Mouse (Mus musculus) neural tube, embryonic 13.5 days (tissue): ENCODE data around the gene Myo18b. TPM values are rescaled to one million over a fixed set of nuclear protein-coding genes. Genes with fewer than 3 reads are reported as not detected.

Experiments
- ATAC-seq: fragments of 200-750 bp; cut with Nextera tagmentation; 2 replicates; pipeline ENCODE4 v1.8.0; 2017; ENCODE audit warnings: low read depth, mild to moderate bottlenecking, moderate TSS enrichment, moderate library complexity
- H3K27ac ChIP-seq: fragments of 300-500 bp; sonication (generic); replicated peaks from 2 replicates; pipeline ENCODE4 v1.5.1; 2015; ENCODE audit warnings: moderate library complexity, mild to moderate bottlenecking, inconsistent platforms
- H3K27me3 ChIP-seq: fragments of 300-500 bp; sonication (generic); 2 replicates; pipeline ENCODE4 v1.6.1; 2015; ENCODE audit warnings: mild to moderate bottlenecking, inconsistent platforms
- H3K36me3 ChIP-seq: fragments of 300-500 bp; sonication (generic); 2 replicates; pipeline ENCODE4 v1.6.1; 2015; ENCODE audit warnings: mild to moderate bottlenecking, inconsistent platforms
- H3K4me1 ChIP-seq: fragments of 300-500 bp; sonication (generic); replicated peaks from 2 replicates; pipeline ENCODE4 v1.6.1; 2015; ENCODE audit warnings: inconsistent platforms
- H3K4me2 ChIP-seq: fragments of 300-500 bp; sonication (generic); 2 replicates; pipeline ENCODE4 v1.6.1; 2015; ENCODE audit warnings: inconsistent platforms, mild to moderate bottlenecking, moderate library complexity
- H3K4me3 ChIP-seq: fragments of 300-500 bp; sonication (generic); 2 replicates; pipeline ENCODE4 v1.5.1; 2015; ENCODE audit warnings: mild to moderate bottlenecking, inconsistent platforms
- H3K9ac ChIP-seq: fragments of 300-500 bp; sonication (generic); 2 replicates; pipeline ENCODE4 v1.6.1; 2015; ENCODE audit warnings: moderate library complexity, mild to moderate bottlenecking, inconsistent platforms
- H3K9me3 ChIP-seq: fragments of 300-500 bp; sonication (generic); 2 replicates; pipeline ENCODE4 v1.6.1; 2016; ENCODE audit warnings: inconsistent platforms
- WGBS: fragments of 180-500 bp; shearing (Covaris S2); methylation state at CpG from one replicate; pipeline ENCODE4 v1.1.7; 2015; 5-methylcytosine and 5-hydroxymethylcytosine counted together
- polyA plus RNA-seq: library from polyadenylated mRNA; unstranded; fragments of >200 nt; fragmentation: Nextera tagmentation; extraction: Ambion mirVana; gene quantifications from 2 replicates; pipeline ENCODE4 v1.2.1, GENCODE M21; 2015

Gene Myo18b
- polyA plus RNA-seq, 1 experiment from 2014 or later = 1.4 TPM

GRCm38 (mm10) chr5:112842696-112843095, 53.5 kb downstream of the Myo18b start:
- Histone ChIP-seq H3K36me3 (no peaks in the 10 kb centered on the region), H3K4me3 (no peak overlapping the region), H3K4me2 (no peak overlapping the region), H3K27ac (peak overlapping the region; percentile 77; the same call in 1 of the 2 replicates), H3K9ac (no peak overlapping the region), H3K4me1 (peaks cover 30% of the 10 kb centered on the region), H3K27me3 (peaks cover 11% of the 10 kb centered on the region), H3K9me3 (no peaks in the 10 kb centered on the region)
- no peak for ATAC-seq
- WGBS = 92% methylated on average over 5 of the region's 5 CpGs

GRCm38 (mm10) chr5:112841850-112842249, 54.3 kb downstream of the Myo18b start:
- Histone ChIP-seq H3K4me3 (no peak overlapping the region), H3K36me3 (no peaks in the 10 kb centered on the region), H3K27ac (no peak overlapping the region), H3K4me2 (no peak overlapping the region), H3K4me1 (peaks cover 23% of the 10 kb centered on the region), H3K9ac (no peak overlapping the region), H3K27me3 (peaks cover 6% of the 10 kb centered on the region; the same call in 1 of the 2 replicates), H3K9me3 (no peaks in the 10 kb centered on the region)
- no peak for ATAC-seq
- 56% methylated on average over 6 of the region's 6 CpGs for WGBS

- Histone ChIP-seq H3K4me3 (no peak overlapping the region), H3K4me2 (no peak overlapping the region), H3K9ac (no peak overlapping the region), H3K4me1 (peaks cover 13% of the 10 kb centered on the region), H3K9me3 (no peaks in the 10 kb centered on the region), H3K36me3 (no peaks in the 10 kb centered on the region), H3K27me3 (0 out of 2 replicates have a peak, but pooled peaks cover 3% of the 10 kb centered on the region), H3K27ac (no peak overlapping the region)
- ATAC-seq = no peak
Measured at GRCm38 (mm10) chr5:112834896-112835295, 61.3 kb downstream of the Myo18b start.

- no peak overlapping the region for H3K9ac ChIP-seq
Measured at GRCm38 (mm10) chr5:112833866-112834265, 62.3 kb downstream of the Myo18b start.

GRCm38 (mm10) chr5:112825091-112825794, 70.9 kb downstream of the Myo18b start:
- no peaks in the 10 kb centered on the region for H3K9me3 ChIP-seq

More at GRCm38 (mm10) chr5:112833866-112834265, 62.3 kb downstream of the Myo18b start:
- Histone ChIP-seq H3K27ac (peak overlapping the region; percentile 65), H3K4me2 (no peak overlapping the region), H3K36me3 (no peaks in the 10 kb centered on the region), H3K9me3 (no peaks in the 10 kb centered on the region), H3K27me3 (no peaks in the 10 kb centered on the region), H3K4me1 (peaks cover 13% of the 10 kb centered on the region), H3K4me3 (no peak overlapping the region)
- WGBS = 50% methylated on average over 11 of the region's 11 CpGs
- no peak for ATAC-seq

GRCm38 (mm10) chr5:112824376-112824775, 71.8 kb downstream of the Myo18b start:
- H3K9me3 ChIP-seq = no peaks in the 10 kb centered on the region
- no peak overlapping the region for H3K27ac ChIP-seq
- peaks cover 20% of the 10 kb centered on the region for H3K4me1 ChIP-seq
- H3K9ac ChIP-seq = no peak overlapping the region
- H3K4me3 ChIP-seq = no peak overlapping the region
- H3K4me2 ChIP-seq = no peak overlapping the region
- peaks cover 15% of the 10 kb centered on the region; the same call in 1 of the 2 replicates for H3K27me3 ChIP-seq
- no peaks in the 10 kb centered on the region for H3K36me3 ChIP-seq
- ATAC-seq = no peak
- WGBS = 39% methylated on average over 13 of the region's 13 CpGs

More at GRCm38 (mm10) chr5:112825091-112825794, 70.9 kb downstream of the Myo18b start:
- H3K9ac ChIP-seq = no peak overlapping the region
- peak overlapping the region; percentile 79 for H3K27ac ChIP-seq
- peak; percentile 66; the same call in 1 of the 2 replicates for ATAC-seq
- H3K4me2 ChIP-seq = no peak overlapping the region
- peaks cover 12% of the 10 kb centered on the region; the same call in 1 of the 2 replicates for H3K27me3 ChIP-seq
- H3K36me3 ChIP-seq = no peaks in the 10 kb centered on the region
- 42% methylated on average over 12 of the region's 12 CpGs for WGBS
- peaks cover 20% of the 10 kb centered on the region for H3K4me1 ChIP-seq
- H3K4me3 ChIP-seq = no peak overlapping the region

GRCm38 (mm10) chr5:112822426-112822825, 73.7 kb downstream of the Myo18b start:
- 57% methylated on average over 3 of the region's 3 CpGs for WGBS
- H3K36me3 ChIP-seq = no peaks in the 10 kb centered on the region
- no peak overlapping the region for H3K9ac ChIP-seq
- no peaks in the 10 kb centered on the region for H3K9me3 ChIP-seq
- peaks cover 23% of the 10 kb centered on the region; the same call in 1 of the 2 replicates for H3K27me3 ChIP-seq
- ATAC-seq = no peak
- H3K27ac ChIP-seq = no peak overlapping the region
- no peak overlapping the region for H3K4me3 ChIP-seq
- H3K4me1 ChIP-seq = peaks cover 20% of the 10 kb centered on the region
- no peak overlapping the region for H3K4me2 ChIP-seq

GRCm38 (mm10) chr5:112815051-112815450, 81.1 kb downstream of the Myo18b start:
- H3K4me2 ChIP-seq = no peak overlapping the region
- no peak overlapping the region for H3K9ac ChIP-seq
- peaks cover 10% of the 10 kb centered on the region for H3K4me1 ChIP-seq
- H3K27ac ChIP-seq = peak overlapping the region; percentile 61; the same call in 1 of the 2 replicates
- H3K4me3 ChIP-seq = no peak overlapping the region
- no peaks in the 10 kb centered on the region for H3K9me3 ChIP-seq
- H3K27me3 ChIP-seq = peaks cover 17% of the 10 kb centered on the region
- ATAC-seq = no peak
- no peaks in the 10 kb centered on the region for H3K36me3 ChIP-seq
- 70% methylated on average over 7 of the region's 7 CpGs for WGBS

GRCm38 (mm10) chr5:112807629-112808028, 88.5 kb downstream of the Myo18b start:
- ATAC-seq = no peak
- WGBS = 88% methylated on average over 4 of the region's 4 CpGs

GRCm38 (mm10) chr5:112796086-112796485, 100.1 kb downstream of the Myo18b start:
- no peaks in the 10 kb centered on the region for H3K36me3 ChIP-seq
- WGBS = 37% methylated on average over 7 of the region's 7 CpGs
- ATAC-seq = 0 out of 2 replicates have a peak, but pooled peaks have one; percentile 32
- H3K4me3 ChIP-seq = no peak overlapping the region
- peaks cover 16% of the 10 kb centered on the region for H3K4me1 ChIP-seq
- no peak overlapping the region for H3K9ac ChIP-seq
- no peaks in the 10 kb centered on the region for H3K9me3 ChIP-seq
- peaks cover 8% of the 10 kb centered on the region for H3K27me3 ChIP-seq
- peak overlapping the region; percentile 23; the same call in 1 of the 2 replicates for H3K27ac ChIP-seq
- no peak overlapping the region for H3K4me2 ChIP-seq

More at GRCm38 (mm10) chr5:112807629-112808028, 88.5 kb downstream of the Myo18b start:
- Histone ChIP-seq H3K4me2 (no peak overlapping the region), H3K9ac (no peak overlapping the region), H3K27me3 (no peaks in the 10 kb centered on the region; the same call in 1 of the 2 replicates), H3K27ac (no peak overlapping the region), H3K4me3 (no peak overlapping the region), H3K4me1 (no peaks in the 10 kb centered on the region), H3K9me3 (no peaks in the 10 kb centered on the region), H3K36me3 (no peaks in the 10 kb centered on the region)

GRCm38 (mm10) chr5:112791792-112792780, 104.1 kb downstream of the Myo18b start:
- peaks cover 16% of the 10 kb centered on the region for H3K4me1 ChIP-seq
- H3K9ac ChIP-seq = no peak overlapping the region
- H3K36me3 ChIP-seq = no peaks in the 10 kb centered on the region
- H3K27ac ChIP-seq = no peak overlapping the region
- H3K4me2 ChIP-seq = no peak overlapping the region
- peaks cover 13% of the 10 kb centered on the region for H3K27me3 ChIP-seq
- H3K9me3 ChIP-seq = no peaks in the 10 kb centered on the region
- ATAC-seq = no peak
- WGBS = 82% methylated on average over 15 of the region's 15 CpGs
- no peak overlapping the region for H3K4me3 ChIP-seq
